Mouse (Mus musculus) spleen, adult 2 months (tissue): ENCODE measurements at regions not wholly inside any gene's neighbourhood (a gene's known extent, or its start where the extent isn't known, plus 50 kb on each side); places are given as distances from the start of the nearest gene placed in this dataset.

Source experiments
- CTCF ChIP-seq: fragments of 200-500 bp; IDR thresholded peaks from 2 replicates; pipeline ENCODE4 v1.5.1; 2011; ENCODE audit warnings: mild to moderate bottlenecking, inconsistent platforms; ENCODE audit not compliant: insufficient read depth, insufficient read length, insufficient replicate concordance; ENCODE audit errors: extremely low read depth
- POLR2A ChIP-seq: fragments of 200-500 bp; IDR thresholded peaks from 2 replicates; pipeline ENCODE4 v1.6.1; 2011; ENCODE audit warnings: low read depth, low read length, inconsistent platforms

DNA sequence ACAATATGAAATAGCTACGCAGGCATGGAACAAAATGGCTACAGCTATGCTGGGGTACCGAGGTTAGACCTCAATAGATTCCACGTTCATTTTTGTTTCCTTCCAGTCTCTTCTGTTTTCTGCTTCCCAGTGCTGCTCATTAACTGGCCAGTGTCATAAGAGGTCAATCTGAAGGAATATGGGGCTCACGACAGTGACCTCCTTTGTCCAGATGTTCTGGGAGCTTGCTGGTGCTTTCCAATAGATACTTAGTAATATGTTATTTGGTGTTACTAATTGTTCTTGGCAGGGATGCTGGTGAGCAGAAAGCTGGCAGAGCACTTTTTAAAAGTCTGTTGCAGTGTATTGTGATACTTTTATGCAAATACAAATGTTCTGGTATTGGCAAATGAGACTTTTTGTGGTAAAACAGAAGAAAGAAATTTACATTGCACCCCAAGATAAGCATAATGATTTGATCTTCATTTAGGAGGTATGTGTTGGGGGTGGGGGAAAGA, 95.8 kb upstream of the Arg1 start:
- TF ChIP-seq POLR2A (no peak), CTCF (no peak)
